Mouse (Mus musculus): ENCODE measurements around the gene Zfp428.

Gene Zfp428

DNA sequence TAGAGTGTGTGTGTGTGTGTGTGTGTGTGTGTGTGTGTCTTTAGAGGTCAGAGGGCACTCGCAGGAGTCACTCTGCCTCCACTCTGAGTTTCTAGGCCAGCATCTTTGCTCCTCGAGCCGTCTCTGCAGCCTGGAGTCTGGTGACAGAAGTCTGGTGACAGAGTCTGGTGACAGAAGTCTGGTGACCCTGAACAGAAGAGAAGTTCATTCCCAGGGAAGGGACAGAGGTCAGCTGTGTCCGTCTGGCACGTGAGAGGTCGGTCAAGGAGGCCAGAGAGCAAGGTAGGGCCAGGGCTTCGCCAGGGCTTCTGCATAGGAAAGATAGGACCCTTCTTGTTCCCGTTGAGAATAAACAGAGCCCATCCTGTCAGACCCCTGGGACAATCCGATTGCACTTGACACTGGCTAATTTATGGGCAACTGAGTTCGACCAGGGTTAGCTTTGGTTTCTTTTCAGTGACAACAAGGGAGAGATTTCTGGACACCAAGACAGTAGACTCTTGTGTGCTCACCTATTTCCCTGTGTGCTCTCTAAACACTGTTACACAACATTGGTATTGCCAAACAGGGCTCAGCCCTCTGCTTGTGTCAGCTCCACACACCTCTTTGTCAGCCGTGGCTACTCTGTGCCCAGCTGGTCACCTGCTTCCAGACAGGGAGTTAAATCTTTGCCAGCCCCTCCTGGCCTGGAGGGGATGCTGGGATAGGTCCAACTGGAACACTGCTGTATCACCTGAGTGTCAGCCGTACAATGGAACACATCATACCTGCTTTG is 45.4 kb downstream of the Zfp428 start:
- no peak for DNase-seq (ENCODE audit: low spot score)

DNA sequence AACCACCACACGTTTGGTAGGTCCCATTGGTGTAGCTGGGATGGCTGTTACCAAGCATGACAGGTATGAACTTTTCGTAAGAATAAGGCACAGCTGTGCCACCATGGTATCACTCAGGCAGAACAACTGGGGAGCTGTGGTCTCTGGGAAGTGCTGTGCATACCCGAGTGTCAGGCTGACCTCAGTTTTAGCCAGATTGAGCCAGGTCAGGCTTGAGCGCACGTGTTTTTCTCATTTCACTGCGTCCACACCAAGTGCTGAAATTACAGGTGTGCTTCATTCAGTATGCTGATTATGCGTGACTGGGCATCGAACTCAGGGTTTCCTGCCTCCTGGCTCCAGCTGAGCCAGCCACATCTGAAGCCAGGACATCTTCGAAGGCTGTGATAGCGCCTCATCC is 49.0 kb downstream of the Zfp428 start:
- no peak for DNase-seq (ENCODE audit: low spot score)

DNA sequence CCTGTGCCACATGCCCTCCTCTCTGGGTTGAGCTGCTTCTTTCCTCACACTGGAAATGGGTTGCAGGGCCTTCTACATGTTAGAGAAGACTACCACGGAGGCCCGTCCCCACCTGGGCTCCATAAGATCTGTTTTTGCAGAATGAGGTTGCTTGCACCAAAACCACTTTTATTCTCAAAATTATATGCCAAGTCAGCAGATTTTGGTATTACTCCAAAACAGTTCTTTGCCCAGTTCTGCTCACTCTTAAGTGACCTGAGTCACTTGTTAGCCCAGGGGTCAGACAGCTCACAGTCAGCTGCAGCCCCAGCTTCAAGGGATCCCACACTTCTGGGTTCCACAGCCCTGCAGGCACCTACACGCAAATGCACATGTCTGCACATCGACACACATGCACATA is 54.6 kb downstream of the Zfp428 start:
- no peak for DNase-seq (ENCODE audit: low spot score)

DNA sequence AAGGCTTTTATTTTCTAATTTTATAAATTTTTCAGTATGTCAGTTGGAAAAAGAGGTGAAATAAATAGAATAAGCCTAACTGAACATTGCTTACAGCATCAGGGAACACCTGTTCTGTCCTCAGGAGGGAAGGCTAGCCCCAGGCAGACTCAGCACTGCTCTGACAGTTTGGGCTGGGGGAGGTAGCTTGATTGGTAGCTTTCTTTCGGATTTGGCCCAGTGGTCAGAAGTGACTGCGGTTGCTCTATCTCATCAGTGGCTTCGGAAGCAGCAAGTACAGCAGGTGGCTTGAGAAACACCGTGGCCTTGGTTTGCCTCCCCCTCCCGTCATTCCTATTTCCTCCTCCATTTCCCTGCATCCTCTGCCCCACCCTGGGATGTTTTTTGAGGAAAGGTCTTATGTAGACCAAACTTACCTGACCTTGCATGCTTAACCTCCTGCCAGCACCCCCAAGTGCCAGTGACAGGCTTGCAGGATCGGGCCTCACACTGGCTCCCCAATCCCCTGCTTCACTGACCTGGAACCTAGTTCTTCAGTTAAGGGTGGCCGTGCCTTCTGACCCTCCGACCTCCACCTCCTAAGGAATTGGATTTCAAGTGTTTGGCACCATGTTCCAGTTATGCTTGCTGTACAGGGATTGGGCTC is 56.5 kb downstream of the Zfp428 start:
- DNase-seq (ENCODE audit: low spot score) = no peak

DNA sequence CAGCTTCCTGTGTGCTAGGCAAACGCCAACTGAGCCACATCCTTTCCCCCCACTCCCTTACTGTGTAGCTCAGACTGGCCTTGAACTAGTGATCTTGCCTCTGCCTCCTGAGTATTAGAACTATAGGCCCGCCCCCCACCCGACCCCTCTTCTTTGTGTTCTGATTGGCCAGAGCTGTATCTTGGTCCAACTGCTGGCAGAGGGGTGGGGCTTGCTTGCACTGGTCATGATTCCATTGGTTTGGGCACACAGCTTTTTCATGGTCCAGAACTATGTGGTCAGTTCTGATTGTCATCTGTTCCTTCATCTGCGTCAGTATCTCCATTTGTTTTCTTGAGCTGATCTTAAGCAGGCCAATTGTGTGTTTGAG is 57.0 kb downstream of the Zfp428 start:
- DNase-seq (ENCODE audit: low spot score) = no peak

DNA sequence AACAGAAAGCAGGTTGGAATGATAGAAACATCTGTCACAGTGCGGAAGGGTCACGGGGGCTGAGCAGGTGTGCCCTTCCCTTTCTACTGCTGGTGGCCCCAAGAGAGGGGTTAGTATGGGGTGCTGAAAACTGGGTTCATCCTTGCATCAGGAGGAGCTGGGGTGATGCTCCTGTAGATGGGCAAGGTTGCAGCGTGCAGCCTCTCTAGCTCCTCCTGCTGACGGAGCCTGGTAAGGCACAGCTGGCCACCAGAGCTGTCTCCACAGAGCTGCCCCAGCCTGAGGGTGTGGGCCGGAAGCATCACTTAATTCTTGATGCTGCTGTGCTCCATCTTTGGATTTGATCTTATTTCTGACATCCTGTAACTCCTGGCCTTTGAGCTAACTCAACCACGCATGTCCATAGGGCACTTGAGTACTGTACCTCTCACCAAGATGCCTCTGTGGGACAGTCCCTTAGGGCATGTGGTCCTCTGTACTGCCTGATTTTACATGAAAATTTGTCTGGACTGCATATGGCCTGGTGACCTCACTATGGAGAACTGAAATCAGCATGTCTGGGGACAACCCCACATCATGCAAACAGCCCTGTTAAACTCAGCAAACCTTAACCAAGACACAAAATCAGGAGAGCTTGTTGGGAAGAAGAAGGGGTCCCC is 57.9 kb downstream of the Zfp428 start:
- no peak for DNase-seq (ENCODE audit: low spot score)
